Mouse (Mus musculus) limb, embryonic 14.5 days (tissue): ENCODE measurements around the gene Gm30083. TPM values are rescaled to one million over a fixed set of nuclear protein-coding genes. Genes with fewer than 3 reads are reported as not detected.

Source experiments
- ATAC-seq: fragments of 200-750 bp; cut with Nextera tagmentation; 2 replicates; pipeline ENCODE4 v1.8.0; 2017; ENCODE audit warnings: low read depth, moderate number of reproducible peaks, moderate TSS enrichment; ENCODE audit not compliant: low FRiP score
- DNase-seq: peaks from one replicate; pipeline ENCODE4 v3.0.0-alpha.2; 2015; ENCODE audit warnings: low spot score
- H3K27ac ChIP-seq: fragments of 300-500 bp; sonication (generic); replicated peaks from 2 replicates; pipeline ENCODE4 v1.5.1; 2014; ENCODE audit warnings: low read depth, mild to moderate bottlenecking, low read length, moderate library complexity, mixed read lengths
- H3K27me3 ChIP-seq: fragments of 300-500 bp; sonication (generic); 2 replicates; pipeline ENCODE4 v1.6.1; 2014; ENCODE audit warnings: low read length, mixed read lengths; ENCODE audit not compliant: control insufficient read depth, insufficient read depth
- H3K36me3 ChIP-seq: fragments of 300-500 bp; sonication (generic); 2 replicates; pipeline ENCODE4 v1.6.1; 2014; ENCODE audit warnings: mild to moderate bottlenecking, low read length, moderate library complexity, mixed read lengths; ENCODE audit not compliant: control insufficient read depth, insufficient read depth
- H3K4me1 ChIP-seq: fragments of 300-500 bp; sonication (generic); 2 replicates; pipeline ENCODE4 v1.6.1; 2014; ENCODE audit warnings: antibody characterized with exemption, low read length, mixed read lengths; ENCODE audit not compliant: control insufficient read depth, insufficient read depth
- H3K4me2 ChIP-seq: fragments of 300-500 bp; sonication (generic); replicated peaks from 2 replicates; pipeline ENCODE4 v1.6.1; 2014; ENCODE audit warnings: low read depth, mild to moderate bottlenecking, low read length, moderate library complexity; ENCODE audit not compliant: severe bottlenecking
- H3K4me3 ChIP-seq: fragments of 300-500 bp; sonication (generic); replicated peaks from 2 replicates; pipeline ENCODE4 v1.5.1; 2014; ENCODE audit warnings: low read length
- H3K9ac ChIP-seq: fragments of 300-500 bp; sonication (generic); 2 replicates; pipeline ENCODE4 v1.6.1; 2014; ENCODE audit warnings: mild to moderate bottlenecking, low read depth, low read length, moderate library complexity; ENCODE audit not compliant: severe bottlenecking
- H3K9me3 ChIP-seq: fragments of 300-500 bp; sonication (generic); 2 replicates; pipeline ENCODE4 v1.6.1; 2016; ENCODE audit warnings: low read length; ENCODE audit not compliant: control insufficient read depth
- POLR2A ChIP-seq: fragments of 200-500 bp; IDR thresholded peaks from 2 replicates; pipeline ENCODE4 v1.8.0; 2012; ENCODE audit warnings: inconsistent platforms, mild to moderate bottlenecking, moderate library complexity, borderline replicate concordance; ENCODE audit not compliant: insufficient read depth, insufficient read length; ENCODE audit errors: extremely low read depth
- WGBS: fragments of 180-500 bp; shearing (Covaris S2); extraction: QIAGEN DNeasy Blood & Tissue Kit; methylation state at CpG from one replicate; pipeline ENCODE4 v1.1.7; 2014; 5-methylcytosine and 5-hydroxymethylcytosine counted together
- polyA plus RNA-seq, 2 experiments: library from polyadenylated mRNA; depleted of rRNA in 1 of 2; stranded (reverse) in 1 of 2; unstranded in 1 of 2; fragments of >200 nt; fragmentation: Nextera tagmentation in 1 of 2; extraction: Ambion mirVana in 1 of 2; gene quantifications; 2 replicates each; pipeline versions ENCODE4 v1.2.1 to v1.2.3; 2012 to 2014

Gene Gm30083
- polyA plus RNA-seq, 2 experiments = not detected

GRCm38 (mm10) chr14:33965675-33966074 is 49.3 kb downstream of the Gm30083 start:
- no peaks in the 10 kb centered on the region for H3K4me1 ChIP-seq
- H3K27ac ChIP-seq = no peak overlapping the region
- no peak for DNase-seq
- H3K9me3 ChIP-seq = no peaks in the 10 kb centered on the region
- H3K9ac ChIP-seq = no peak overlapping the region
- no peak overlapping the region for H3K4me2 ChIP-seq
- WGBS = 56% methylated on average over 7 of the region's 7 CpGs
- no peaks in the 10 kb centered on the region for H3K27me3 ChIP-seq
- no peaks in the 10 kb centered on the region for H3K36me3 ChIP-seq
- ATAC-seq = no peak
- no peak for TF ChIP-seq POLR2A
- H3K4me3 ChIP-seq = no peak overlapping the region

DNA sequence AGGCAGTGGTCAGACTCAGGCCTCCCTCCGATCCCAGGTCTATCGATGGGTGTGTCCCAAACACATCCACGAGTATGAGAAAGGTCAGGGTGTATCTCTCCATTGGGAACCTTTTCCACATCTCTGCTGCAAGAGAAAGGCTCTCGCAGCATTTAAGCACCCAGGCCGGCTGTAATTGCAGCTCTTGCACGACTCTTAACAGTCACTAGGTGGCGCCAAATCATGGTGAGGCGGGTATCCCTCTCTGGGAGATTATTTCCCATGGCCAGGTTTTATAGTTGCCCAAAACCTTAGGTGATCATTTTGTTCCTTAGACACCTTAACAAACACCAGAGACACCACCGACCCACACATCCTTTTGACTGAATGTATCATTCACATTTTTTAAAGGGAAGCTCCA is 55.6 kb downstream of the Gm30083 start:
- H3K27me3 ChIP-seq = no peaks in the 10 kb centered on the region
- H3K4me1 ChIP-seq = no peaks in the 10 kb centered on the region
- ATAC-seq (no peak), DNase-seq (peak; percentile 54)
- no peaks in the 10 kb centered on the region for H3K36me3 ChIP-seq
- TF ChIP-seq POLR2A = no peak
- H3K9me3 ChIP-seq = no peaks in the 10 kb centered on the region
- H3K9ac ChIP-seq = no peak overlapping the region
- 14% methylated on average over 9 of the region's 9 CpGs for WGBS
- H3K4me3 ChIP-seq = no peak overlapping the region
- no peak overlapping the region for H3K4me2 ChIP-seq
- no peak overlapping the region for H3K27ac ChIP-seq

DNA sequence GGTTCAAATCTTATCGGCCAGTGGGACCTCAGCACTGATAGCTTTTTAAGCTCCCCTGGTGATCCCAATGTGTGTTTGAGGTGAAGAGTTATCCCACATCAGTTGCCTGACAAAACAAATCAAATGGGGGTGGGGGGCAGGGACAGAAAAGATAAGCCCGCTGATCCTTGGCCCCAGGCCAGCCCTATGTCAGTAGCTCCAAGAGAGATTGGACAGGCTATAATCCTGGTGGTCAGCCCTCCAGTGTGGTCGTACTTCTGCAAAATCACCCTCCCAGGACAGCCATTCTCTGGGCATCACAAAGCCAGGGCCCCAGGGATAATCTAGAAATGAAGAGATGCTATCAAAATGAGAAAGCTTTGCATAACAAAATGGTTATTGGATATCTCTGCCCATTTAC is 56.1 kb downstream of the Gm30083 start:
- Histone ChIP-seq H3K36me3 (no peaks in the 10 kb centered on the region), H3K9ac (no peak overlapping the region), H3K4me1 (no peaks in the 10 kb centered on the region), H3K9me3 (no peaks in the 10 kb centered on the region), H3K27me3 (no peaks in the 10 kb centered on the region), H3K4me3 (no peak overlapping the region), H3K27ac (no peak overlapping the region), H3K4me2 (no peak overlapping the region)
- ATAC-seq (no peak), DNase-seq (no peak)
- 73% methylated on average over 3 of the region's 3 CpGs for whole genome bisulfite sequencing
- no peak for TF ChIP-seq POLR2A

- H3K27ac ChIP-seq = no peak overlapping the region
- no peak overlapping the region for H3K9ac ChIP-seq
- no peaks in the 10 kb centered on the region for H3K4me1 ChIP-seq
- H3K9me3 ChIP-seq = no peaks in the 10 kb centered on the region
- WGBS = 78% methylated on average over 4 of the region's 4 CpGs
- H3K4me2 ChIP-seq = no peak overlapping the region
- H3K27me3 ChIP-seq = no peaks in the 10 kb centered on the region
- no peak for ATAC-seq
- H3K4me3 ChIP-seq = no peak overlapping the region
- no peak for TF ChIP-seq POLR2A
- DNase-seq = no peak
- no peaks in the 10 kb centered on the region for H3K36me3 ChIP-seq
Measured at GRCm38 (mm10) chr14:33958186-33958585, 56.8 kb downstream of the Gm30083 start.

GRCm38 (mm10) chr14:33956055-33956454 is 58.9 kb downstream of the Gm30083 start:
- Histone ChIP-seq H3K4me3 (no peak overlapping the region), H3K36me3 (no peaks in the 10 kb centered on the region), H3K4me2 (no peak overlapping the region), H3K27me3 (no peaks in the 10 kb centered on the region), H3K4me1 (no peaks in the 10 kb centered on the region), H3K9me3 (no peaks in the 10 kb centered on the region), H3K27ac (no peak overlapping the region), H3K9ac (no peak overlapping the region)
- DNase-seq (no peak), ATAC-seq (no peak)
- no peak for TF ChIP-seq POLR2A
- WGBS = 77% methylated on average over 13 of the region's 13 CpGs

GRCm38 (mm10) chr14:33953761-33954160 is 61.2 kb downstream of the Gm30083 start, which contains the start of gene Rbp3:
Gene Rbp3 (plus strand): TSS chr14:33954003.
- DNase-seq (no peak), ATAC-seq (no peak)
- H3K27me3 ChIP-seq = no peaks in the 10 kb centered on the region
- H3K27ac ChIP-seq = no peak within 1 kb of the TSS
- H3K9ac ChIP-seq = no peak within 1 kb of the TSS
- no peak within 1 kb of the TSS for H3K4me2 ChIP-seq
- H3K4me3 ChIP-seq = no peak within 1 kb of the TSS
- no peaks in the 10 kb centered on the region for H3K9me3 ChIP-seq
- no peaks in the 10 kb centered on the region for H3K4me1 ChIP-seq
- 82% methylated on average over 5 of the region's 5 CpGs for WGBS
- no peaks in the 10 kb centered on the region for H3K36me3 ChIP-seq
- no peak for TF ChIP-seq POLR2A
